Mouse (Mus musculus) megakaryocyte, embryonic 14.5 days (primary cell): ENCODE results near the gene Taco1.

ENCODE experiments used
- FLI1 ChIP-seq: IDR thresholded peaks from 2 replicates; pipeline ENCODE4 v1.6.1; 2012; ENCODE audit warnings: low read length, inconsistent platforms, mixed read lengths
- GATA1 ChIP-seq: IDR thresholded peaks from 3 replicates; pipeline ENCODE4 v1.6.1; 2012; ENCODE audit warnings: mixed read lengths, low read length, inconsistent platforms, borderline replicate concordance

- TF ChIP-seq GATA1: no peak
- TF ChIP-seq FLI1: no peak
Observed at GRCm38 (mm10) chr11:106083708-106084701, 18.1 kb downstream of the Taco1 start, which contains the start of gene Map3k3.
